Mouse (Mus musculus) liver, embryonic 11.5 days (tissue): ENCODE data around the gene Ntm. TPM values are rescaled to one million over a fixed set of nuclear protein-coding genes. Genes with fewer than 3 reads are reported as not detected.

ENCODE experiments used
- ATAC-seq: fragments of 200-750 bp; cut with Nextera tagmentation; replicated peaks from 2 replicates; pipeline ENCODE4 v1.8.0; 2017; ENCODE audit warnings: moderate number of reproducible peaks, mild to moderate bottlenecking, moderate TSS enrichment, moderate library complexity; ENCODE audit not compliant: low FRiP score
- DNase-seq: peaks from one replicate; pipeline ENCODE4 v3.0.0-alpha.2; 2017; ENCODE audit warnings: low spot score
- H3K27ac ChIP-seq: fragments of 300-500 bp; sonication (generic); 2 replicates; pipeline ENCODE4 v1.5.1; 2014; ENCODE audit warnings: mild to moderate bottlenecking, low read depth, low read length, control low read depth
- H3K27me3 ChIP-seq: fragments of 300-500 bp; sonication (generic); replicated peaks from 2 replicates; pipeline ENCODE4 v1.6.1; 2014; ENCODE audit warnings: low read length, mixed read lengths; ENCODE audit not compliant: control insufficient read depth, insufficient read depth
- H3K36me3 ChIP-seq: fragments of 300-500 bp; sonication (generic); 2 replicates; pipeline ENCODE4 v1.6.1; 2014; ENCODE audit warnings: mild to moderate bottlenecking, low read length, moderate library complexity, mixed read lengths; ENCODE audit not compliant: control insufficient read depth, insufficient read depth
- H3K4me1 ChIP-seq: fragments of 300-500 bp; sonication (generic); replicated peaks from 2 replicates; pipeline ENCODE4 v1.6.1; 2014; ENCODE audit warnings: low read length, mixed read lengths; ENCODE audit not compliant: control insufficient read depth, insufficient read depth
- H3K4me2 ChIP-seq: fragments of 300-500 bp; sonication (generic); 2 replicates; pipeline ENCODE4 v1.6.1; 2014; ENCODE audit warnings: mild to moderate bottlenecking, control low read depth, moderate library complexity
- H3K4me3 ChIP-seq: fragments of 300-500 bp; sonication (generic); 2 replicates; pipeline ENCODE4 v1.5.1; 2014; ENCODE audit warnings: low read depth, low read length, control low read depth
- H3K9ac ChIP-seq: fragments of 300-500 bp; sonication (generic); 2 replicates; pipeline ENCODE4 v1.6.1; 2014; ENCODE audit warnings: low read depth, low read length, control low read depth
- H3K9me3 ChIP-seq: fragments of 300-500 bp; sonication (generic); 2 replicates; pipeline ENCODE4 v1.6.1; 2016; ENCODE audit warnings: low read length, inconsistent platforms, mixed read lengths; ENCODE audit not compliant: control insufficient read depth
- WGBS: fragments of 180-500 bp; shearing (Covaris S2); extraction: QIAGEN DNeasy Blood & Tissue Kit; methylation state at CpG from one replicate; pipeline ENCODE4 v1.1.7; 2014; 5-methylcytosine and 5-hydroxymethylcytosine counted together
- polyA plus RNA-seq: library from polyadenylated mRNA; unstranded; fragments of >200 nt; fragmentation: Nextera tagmentation; extraction: Ambion mirVana; gene quantifications from 2 replicates; pipeline ENCODE4 v1.2.1, GENCODE M21; 2014

Gene Ntm
- polyA plus RNA-seq, 1 experiment from 2014 or later, result 4.4 TPM

DNA sequence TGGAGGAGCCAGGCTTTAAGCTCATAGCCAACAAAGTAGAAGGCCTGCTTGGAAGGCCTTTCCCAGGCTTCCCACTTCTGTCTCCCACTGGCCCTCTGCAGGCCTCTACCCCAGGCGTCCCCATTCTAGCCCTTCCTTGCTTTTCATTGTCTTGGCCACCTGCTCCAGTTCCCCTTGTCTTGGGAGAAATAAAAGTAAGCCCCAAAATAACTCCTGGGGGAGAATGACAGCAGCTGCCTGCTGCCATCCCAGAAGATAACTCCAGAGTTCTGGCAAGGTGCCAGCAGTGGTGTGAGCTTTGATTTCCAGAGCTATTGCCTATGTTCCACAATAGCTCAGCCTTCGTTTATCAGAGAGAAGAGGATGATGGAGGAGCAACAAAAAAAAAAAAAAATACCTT, 760.7 kb downstream of the Ntm start:
- Histone ChIP-seq H3K4me1 (no peaks in the 10 kb centered on the region), H3K9ac (no peak overlapping the region), H3K27me3 (no peaks in the 10 kb centered on the region), H3K36me3 (no peaks in the 10 kb centered on the region), H3K4me3 (no peak overlapping the region), H3K27ac (no peak overlapping the region), H3K9me3 (no peaks in the 10 kb centered on the region), H3K4me2 (no peak overlapping the region)
- no peak for DNase-seq
- WGBS, result 39% methylated on average over 2 of the region's 2 CpGs
- no peak for ATAC-seq

- no peak overlapping the region for H3K9ac ChIP-seq
- H3K4me3 ChIP-seq, result no peak overlapping the region
- ATAC-seq (no peak), DNase-seq (no peak)
- H3K4me2 ChIP-seq, result no peak overlapping the region
- no peaks in the 10 kb centered on the region for H3K4me1 ChIP-seq
- H3K9me3 ChIP-seq, result no peaks in the 10 kb centered on the region
- no peak overlapping the region for H3K27ac ChIP-seq
- 61% methylated on average over 14 of the region's 14 CpGs for WGBS
- H3K27me3 ChIP-seq, result no peaks in the 10 kb centered on the region
- no peaks in the 10 kb centered on the region for H3K36me3 ChIP-seq
Measured at GRCm38 (mm10) chr9:29201163-29202053, 761.5 kb downstream of the Ntm start.

GRCm38 (mm10) chr9:29197046-29197445, 765.9 kb downstream of the Ntm start:
- DNase-seq, result no peak
- Histone ChIP-seq H3K27me3 (no peaks in the 10 kb centered on the region), H3K4me3 (no peak overlapping the region), H3K36me3 (no peaks in the 10 kb centered on the region), H3K4me1 (no peaks in the 10 kb centered on the region), H3K9me3 (no peaks in the 10 kb centered on the region), H3K9ac (no peak overlapping the region), H3K4me2 (no peak overlapping the region), H3K27ac (no peak overlapping the region)
- no peak for ATAC-seq
- WGBS, result 85% methylated on average over 3 of the region's 3 CpGs

DNA sequence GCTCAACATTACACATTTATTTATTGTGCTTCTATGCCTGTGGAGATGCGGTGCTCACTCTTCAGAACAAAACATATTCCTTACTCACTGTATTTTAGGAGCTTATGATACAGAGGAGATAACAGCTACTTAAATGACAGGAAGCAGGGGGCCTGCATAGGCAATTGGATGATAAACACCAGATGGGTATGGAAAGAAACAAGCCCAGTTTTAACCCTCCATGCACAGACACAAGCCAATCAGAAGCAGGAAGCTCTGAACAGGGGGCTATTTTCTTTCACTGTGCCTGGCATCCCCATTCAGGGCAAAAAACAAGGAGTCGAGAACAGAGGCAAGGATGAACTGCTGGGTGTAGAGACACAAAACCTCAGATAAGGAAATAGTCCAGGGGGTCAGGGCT, 768.7 kb downstream of the Ntm start:
- no peaks in the 10 kb centered on the region for H3K9me3 ChIP-seq
- no peak overlapping the region for H3K4me2 ChIP-seq
- no peak overlapping the region for H3K4me3 ChIP-seq
- ATAC-seq (no peak), DNase-seq (no peak)
- H3K27ac ChIP-seq, result no peak overlapping the region
- no peaks in the 10 kb centered on the region for H3K4me1 ChIP-seq
- H3K27me3 ChIP-seq, result no peaks in the 10 kb centered on the region
- H3K36me3 ChIP-seq, result no peaks in the 10 kb centered on the region
- H3K9ac ChIP-seq, result no peak overlapping the region
- 56% methylated on average over 2 of the region's 2 CpGs for WGBS

GRCm38 (mm10) chr9:29183011-29183410, 779.9 kb downstream of the Ntm start:
- Histone ChIP-seq H3K9me3 (no peaks in the 10 kb centered on the region), H3K4me1 (no peaks in the 10 kb centered on the region), H3K36me3 (no peaks in the 10 kb centered on the region), H3K9ac (no peak overlapping the region), H3K4me2 (no peak overlapping the region), H3K27me3 (no peaks in the 10 kb centered on the region), H3K4me3 (no peak overlapping the region), H3K27ac (no peak overlapping the region)
- 73% methylated on average over 5 of the region's 5 CpGs for WGBS
- DNase-seq (no peak), ATAC-seq (no peak)

- Histone ChIP-seq H3K9me3 (no peaks in the 10 kb centered on the region), H3K4me3 (no peak overlapping the region), H3K4me1 (no peaks in the 10 kb centered on the region), H3K27ac (no peak overlapping the region), H3K9ac (no peak overlapping the region), H3K27me3 (no peaks in the 10 kb centered on the region), H3K4me2 (no peak overlapping the region), H3K36me3 (no peaks in the 10 kb centered on the region)
- 76% methylated on average over 2 of the region's 2 CpGs for WGBS
- DNase-seq (no peak), ATAC-seq (no peak)
Measured at GRCm38 (mm10) chr9:29181661-29182060, 781.3 kb downstream of the Ntm start.

DNA sequence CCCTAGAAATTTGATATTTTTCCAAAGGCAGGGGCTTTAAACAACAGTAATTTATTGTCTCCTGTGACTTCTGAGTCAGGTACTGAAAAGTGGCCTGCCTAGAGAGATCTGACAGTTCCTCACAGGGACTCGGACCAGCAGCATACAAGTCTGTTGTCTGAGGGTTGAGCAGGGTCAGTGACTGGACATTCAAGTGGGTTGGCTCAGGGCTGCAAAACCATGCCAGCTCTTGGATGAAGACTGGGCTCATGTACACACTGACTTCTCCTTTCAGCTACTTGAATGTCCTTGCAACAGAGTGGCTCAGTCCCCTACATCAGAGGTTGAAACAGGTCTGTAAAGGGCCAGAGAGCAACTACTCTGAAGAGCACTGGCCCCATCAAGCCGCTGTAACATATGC, 797.2 kb downstream of the Ntm start:
- H3K27ac ChIP-seq, result no peak overlapping the region
- no peak for ATAC-seq
- 64% methylated on average over 2 of the region's 2 CpGs for WGBS
- H3K27me3 ChIP-seq, result no peaks in the 10 kb centered on the region
- no peak for DNase-seq
- H3K4me1 ChIP-seq, result no peaks in the 10 kb centered on the region
- no peaks in the 10 kb centered on the region for H3K36me3 ChIP-seq
- H3K9ac ChIP-seq, result no peak overlapping the region
- H3K4me2 ChIP-seq, result no peak overlapping the region
- H3K9me3 ChIP-seq, result no peaks in the 10 kb centered on the region
- no peak overlapping the region for H3K4me3 ChIP-seq

DNA sequence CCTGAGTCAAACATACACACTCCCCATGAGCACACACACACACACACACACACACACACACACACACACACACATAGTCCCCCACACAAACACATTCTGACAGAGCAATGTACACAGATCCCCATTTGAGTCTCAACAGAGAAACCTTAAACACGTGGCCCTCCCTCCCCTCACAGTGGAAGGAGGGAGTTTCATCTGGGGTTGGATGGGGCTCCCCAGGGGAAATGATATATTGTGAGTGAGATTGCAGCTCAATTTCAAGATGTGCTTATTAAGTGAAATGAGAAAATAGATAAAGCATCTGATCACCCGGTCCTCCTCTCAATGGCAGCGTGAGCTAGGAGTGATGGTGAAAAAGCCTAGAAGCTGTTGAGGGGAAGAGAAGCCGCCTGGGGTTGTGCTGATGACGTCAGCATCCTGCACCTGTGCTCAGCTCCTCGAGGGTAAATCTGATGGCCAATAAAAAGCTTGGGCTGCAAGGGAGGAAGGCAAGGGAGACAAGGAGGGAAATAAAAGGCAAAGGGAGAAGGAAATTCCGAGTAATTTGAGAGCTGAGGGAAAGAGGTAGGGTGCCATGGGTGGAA, 801.8 kb downstream of the Ntm start:
- H3K4me1 ChIP-seq, result no peaks in the 10 kb centered on the region
- H3K27ac ChIP-seq, result no peak overlapping the region
- no peak overlapping the region for H3K9ac ChIP-seq
- no peaks in the 10 kb centered on the region for H3K36me3 ChIP-seq
- ATAC-seq (no peak), DNase-seq (no peak)
- H3K27me3 ChIP-seq, result no peaks in the 10 kb centered on the region
- H3K4me2 ChIP-seq, result no peak overlapping the region
- no peaks in the 10 kb centered on the region for H3K9me3 ChIP-seq
- 35% methylated on average over 7 of the region's 7 CpGs for WGBS
- H3K4me3 ChIP-seq, result no peak overlapping the region

DNA sequence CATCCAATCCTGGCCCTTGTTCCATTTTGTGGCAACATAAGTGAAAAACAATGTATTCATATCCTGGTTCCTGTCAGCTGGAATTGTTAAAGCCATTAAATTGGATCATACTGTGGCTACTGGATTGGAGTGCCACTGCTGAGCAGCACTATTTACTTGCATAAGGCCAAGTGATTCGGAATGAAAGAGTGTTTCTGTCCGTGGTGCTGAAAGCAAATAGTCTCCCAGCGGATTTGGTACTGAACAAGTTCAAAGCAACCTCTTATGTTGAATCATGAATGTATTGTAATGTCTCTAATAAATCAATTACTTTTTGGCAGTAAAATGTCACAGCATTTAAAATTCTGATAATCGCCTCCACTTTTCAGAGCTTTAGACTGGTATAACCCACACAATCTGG, 817.0 kb downstream of the Ntm start:
- Histone ChIP-seq H3K36me3 (no peaks in the 10 kb centered on the region), H3K27ac (no peak overlapping the region), H3K27me3 (no peaks in the 10 kb centered on the region), H3K9ac (no peak overlapping the region), H3K4me1 (no peaks in the 10 kb centered on the region), H3K9me3 (no peaks in the 10 kb centered on the region), H3K4me2 (no peak overlapping the region), H3K4me3 (no peak overlapping the region)
- ATAC-seq (no peak), DNase-seq (no peak)
- 19% methylated on average over 4 of the region's 4 CpGs for WGBS
